Mouse (Mus musculus): ENCODE results near the gene Slc4a1.

Gene Slc4a1

DNA sequence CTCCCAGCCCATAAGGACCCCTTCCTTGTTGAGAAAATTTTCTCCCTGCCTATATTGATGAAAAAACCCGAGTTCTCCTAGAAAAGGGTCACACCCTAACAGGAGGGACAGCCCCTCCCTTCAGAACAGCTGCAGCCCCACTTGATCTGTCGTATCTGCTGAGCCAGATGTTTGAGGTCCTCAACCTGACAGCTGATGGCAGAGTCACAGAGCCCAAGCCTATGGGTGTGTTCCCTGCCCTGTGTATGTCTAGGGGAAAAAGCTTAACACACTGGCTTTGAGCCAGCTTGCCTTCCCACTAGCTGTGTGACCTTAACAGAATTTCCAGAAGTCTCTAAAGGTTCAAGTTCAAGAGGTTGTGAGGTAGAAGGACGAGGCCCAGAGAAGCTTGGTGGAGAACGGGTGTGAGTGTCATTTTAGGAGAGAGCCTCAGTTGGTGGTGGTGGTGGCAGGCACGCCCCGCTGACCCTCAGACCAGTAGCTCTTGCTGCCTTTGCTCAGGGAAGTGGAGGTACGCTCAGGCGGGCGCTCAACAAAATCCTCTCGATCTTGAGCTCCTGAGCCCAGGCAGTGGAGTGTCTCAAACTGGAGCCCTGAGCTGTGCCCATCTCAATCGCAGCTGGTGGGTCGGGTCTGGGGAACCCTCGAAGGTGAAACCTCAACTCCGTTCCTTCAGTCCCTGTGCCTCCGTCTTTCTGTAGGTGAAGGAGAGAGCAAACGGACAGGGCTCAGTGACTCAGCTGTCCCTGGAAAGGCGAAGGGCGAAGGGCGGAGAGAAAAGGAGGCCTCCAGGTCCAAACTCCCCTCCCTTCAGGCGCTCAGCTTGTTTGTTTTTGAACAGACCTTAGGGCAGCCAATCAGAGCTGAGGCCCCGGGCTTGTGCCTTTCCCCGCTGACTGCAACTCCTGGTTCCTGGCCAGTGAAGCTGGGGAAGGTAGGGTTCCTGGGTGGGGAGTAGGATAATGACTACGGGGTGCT lies 9.5 kb upstream of the Slc4a1 start:
- peak; percentile 40 for DNase-seq (ENCODE audit: low spot score)

DNA sequence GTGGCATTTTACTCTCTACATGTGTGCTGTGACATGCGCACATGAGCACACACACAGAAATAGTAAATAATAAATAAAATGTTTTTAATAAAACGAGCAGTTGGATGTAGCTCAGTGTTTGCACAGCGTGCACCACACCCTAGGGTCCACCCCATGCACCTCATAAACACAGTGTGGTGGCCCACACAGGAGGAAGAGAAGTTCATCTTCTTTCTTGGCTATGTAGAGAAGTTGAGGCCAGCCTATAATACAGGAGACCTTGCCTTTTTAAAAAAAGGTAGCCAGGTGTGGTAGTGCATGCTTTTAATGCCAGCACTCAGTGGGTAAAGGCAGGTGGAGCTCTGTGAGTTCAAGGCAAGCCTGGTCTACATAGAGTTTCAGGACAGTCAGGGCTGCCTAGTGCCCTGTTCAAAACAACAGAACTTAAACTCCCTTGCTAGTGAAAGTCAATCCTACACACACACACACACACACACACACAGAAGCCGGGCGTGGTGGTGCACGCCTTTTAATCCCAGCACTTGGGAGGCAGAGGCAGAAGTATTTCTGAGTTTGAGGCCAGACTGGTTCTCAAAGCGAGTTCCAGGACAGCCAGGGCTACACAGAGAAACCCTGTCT lies 8.2 kb upstream of the Slc4a1 start:
- DNase-seq (ENCODE audit: low spot score) = no peak

DNA sequence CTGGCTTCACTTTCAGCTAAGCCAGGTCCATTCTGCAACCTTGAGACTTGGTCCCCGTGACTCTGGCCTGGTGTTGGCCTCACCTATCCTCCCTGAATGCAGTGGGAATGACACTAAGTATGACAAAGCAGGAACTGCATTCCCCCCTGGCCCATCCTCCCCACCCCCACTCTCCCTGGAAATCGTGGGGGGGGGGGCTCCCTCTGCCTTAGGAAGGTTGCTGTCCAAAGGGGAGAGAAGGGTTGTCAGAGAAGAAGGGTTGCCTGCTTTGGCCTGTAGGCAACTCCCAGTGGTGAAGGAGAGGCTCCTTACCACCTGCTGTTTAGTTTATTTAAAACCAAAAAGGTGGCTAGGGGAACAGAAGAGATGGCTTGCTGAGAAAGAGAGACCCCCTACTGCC lies 7.6 kb upstream of the Slc4a1 start:
- no peak for DNase-seq (ENCODE audit: low spot score)

DNA sequence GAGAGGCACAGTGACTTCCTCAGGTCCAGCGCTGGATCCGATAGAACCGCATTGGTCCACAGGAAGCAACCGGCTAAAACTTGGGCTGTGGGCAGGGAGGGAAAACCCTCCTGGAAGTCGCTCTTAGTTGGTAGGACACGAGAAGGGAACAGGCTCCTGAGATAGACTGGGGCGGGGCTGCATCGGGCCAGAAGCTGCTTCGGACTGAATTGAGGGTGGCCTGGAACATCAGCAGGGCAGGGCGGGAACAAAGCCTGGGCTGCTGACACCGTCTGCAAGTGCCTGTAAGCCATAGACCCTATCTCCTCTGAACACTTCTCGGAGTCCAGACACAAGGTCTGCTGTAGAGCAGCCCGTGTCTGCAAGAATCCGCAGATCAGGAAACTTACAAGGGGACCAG lies 6.9 kb upstream of the Slc4a1 start:
- no peak for DNase-seq (ENCODE audit: low spot score)

DNA sequence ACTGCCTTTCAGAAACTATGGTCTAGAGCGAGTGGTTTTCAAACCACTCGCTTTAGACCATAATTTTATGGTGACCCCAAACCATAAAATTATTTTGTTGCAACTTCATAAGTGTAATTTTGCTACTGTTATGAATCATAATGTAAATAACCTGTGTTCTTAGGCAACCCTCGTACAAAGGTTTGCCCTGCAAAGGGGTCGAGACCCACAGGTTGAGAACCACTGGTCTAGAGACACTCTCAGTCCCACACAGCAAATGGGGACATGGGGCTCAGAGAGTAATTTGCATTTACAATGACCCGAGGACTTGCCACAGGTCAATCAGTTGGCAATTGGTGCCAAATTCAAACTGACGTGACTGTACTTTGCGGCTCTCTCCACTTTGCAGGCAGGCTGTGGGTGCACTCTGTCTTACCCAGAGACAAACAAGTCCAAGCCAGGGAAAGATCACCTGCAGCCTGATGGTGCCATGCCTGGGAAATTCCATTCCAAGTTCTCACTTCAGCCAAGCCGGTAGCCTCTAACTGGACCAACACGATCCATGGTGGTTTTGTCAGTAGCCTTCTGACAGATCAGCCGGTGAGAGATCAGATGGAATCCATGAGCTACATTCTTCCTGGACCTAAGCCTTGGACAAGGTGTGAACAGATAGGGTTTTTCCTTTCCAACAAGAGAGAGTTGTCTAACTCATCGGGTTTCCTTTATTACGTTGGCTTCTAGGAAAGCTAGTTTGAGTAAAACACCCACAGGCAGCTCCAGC lies 6.1 kb upstream of the Slc4a1 start:
- no peak for DNase-seq (ENCODE audit: low spot score)

DNA sequence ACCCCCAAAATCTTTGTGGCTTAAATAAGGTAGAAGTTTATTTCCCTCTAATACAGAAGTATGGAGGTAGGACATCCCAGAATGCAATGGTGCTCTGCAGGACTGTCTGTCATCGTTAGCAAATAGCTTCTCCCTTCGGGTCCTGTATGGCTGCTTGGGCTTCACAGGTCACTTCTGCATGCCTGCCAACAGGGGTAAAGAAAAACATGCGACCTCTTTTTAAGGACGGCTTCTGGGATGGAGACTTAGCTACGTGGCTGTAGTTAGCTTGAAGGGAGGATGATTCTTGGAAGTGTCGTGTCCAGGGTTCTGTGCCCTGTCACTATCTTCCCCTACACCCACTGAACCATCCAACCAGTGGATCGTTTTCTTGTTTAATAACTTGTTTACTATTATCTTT lies 4.3 kb upstream of the Slc4a1 start:
- no peak for DNase-seq (ENCODE audit: low spot score)

DNA sequence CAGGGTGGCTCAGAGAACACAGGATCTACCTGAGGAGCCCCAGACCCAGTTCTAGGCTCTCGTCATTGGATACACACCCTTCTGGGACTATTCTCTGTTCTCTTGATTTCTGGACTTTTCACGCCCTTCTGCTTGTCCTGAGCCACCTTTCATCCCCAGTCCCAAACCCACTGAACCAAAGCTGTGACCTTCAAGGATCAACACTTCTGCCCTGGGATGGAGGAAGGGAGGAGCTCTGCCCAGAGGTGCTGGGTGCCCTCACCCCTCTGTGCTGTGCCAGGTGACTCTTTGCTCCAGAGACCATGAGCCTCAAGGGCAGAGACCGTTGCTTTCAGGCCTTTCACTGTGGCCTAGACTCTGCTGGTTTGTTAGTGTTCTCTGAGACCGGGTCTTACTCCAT lies 3.3 kb upstream of the Slc4a1 start:
- no peak for DNase-seq (ENCODE audit: low spot score)

DNA sequence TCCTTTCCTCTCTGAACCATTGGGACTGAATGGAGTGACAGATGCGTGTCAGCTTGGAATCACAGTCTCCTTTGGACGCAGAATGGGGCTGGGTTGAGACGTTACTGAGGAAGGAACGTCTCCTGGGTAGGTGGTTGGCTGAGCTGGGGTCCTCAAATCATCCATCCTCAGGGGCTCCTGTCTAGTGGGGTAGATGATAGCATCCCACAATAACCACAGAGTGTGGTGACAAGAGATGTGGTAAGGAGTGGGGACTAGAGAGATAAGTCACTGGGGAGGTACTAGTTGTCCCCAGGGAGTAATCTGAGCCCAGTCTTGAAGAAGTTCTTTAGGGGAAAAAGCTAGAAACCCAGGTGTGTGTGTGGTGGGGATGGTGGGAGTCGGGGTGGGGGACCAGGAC lies 2.3 kb upstream of the Slc4a1 start:
- no peak for DNase-seq (ENCODE audit: low spot score)

DNA sequence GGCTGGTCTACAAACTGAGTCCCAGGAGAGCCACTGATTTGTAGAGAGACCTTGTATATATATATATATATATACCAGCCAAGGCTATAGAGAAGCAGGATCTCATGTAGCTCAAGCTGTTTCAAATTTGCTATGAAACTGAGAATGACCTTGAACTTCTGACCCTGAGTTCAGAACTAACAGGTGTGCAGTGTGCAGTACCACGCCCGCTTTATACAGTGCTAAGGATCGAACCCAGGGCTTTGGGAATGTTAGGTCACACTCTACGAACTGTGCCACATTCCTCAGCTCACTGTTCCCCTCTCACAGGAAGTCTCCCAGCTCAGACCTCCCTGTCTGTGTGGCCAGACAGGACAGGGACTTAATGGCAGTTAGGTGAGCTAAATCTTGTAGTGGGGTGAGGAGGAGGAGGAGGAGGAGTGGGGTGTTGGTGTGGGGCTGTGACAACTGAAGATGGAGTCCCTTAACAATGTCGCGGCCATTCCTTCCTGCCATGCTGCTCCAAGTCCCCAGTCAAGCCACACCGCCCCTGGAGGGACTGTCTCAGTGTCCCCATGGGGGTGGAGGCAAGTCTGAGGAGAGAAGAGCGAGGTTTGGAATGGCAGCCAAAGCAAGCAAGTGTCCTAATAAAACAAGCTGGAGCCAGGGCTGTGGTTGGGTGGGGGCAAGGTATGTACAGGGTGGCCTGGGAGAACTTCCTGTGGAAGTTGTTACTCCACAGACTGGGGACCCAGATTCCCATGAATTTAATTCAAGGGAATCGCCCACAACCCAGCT lies 1.7 kb upstream of the Slc4a1 start:
- no peak for DNase-seq (ENCODE audit: low spot score)

DNA sequence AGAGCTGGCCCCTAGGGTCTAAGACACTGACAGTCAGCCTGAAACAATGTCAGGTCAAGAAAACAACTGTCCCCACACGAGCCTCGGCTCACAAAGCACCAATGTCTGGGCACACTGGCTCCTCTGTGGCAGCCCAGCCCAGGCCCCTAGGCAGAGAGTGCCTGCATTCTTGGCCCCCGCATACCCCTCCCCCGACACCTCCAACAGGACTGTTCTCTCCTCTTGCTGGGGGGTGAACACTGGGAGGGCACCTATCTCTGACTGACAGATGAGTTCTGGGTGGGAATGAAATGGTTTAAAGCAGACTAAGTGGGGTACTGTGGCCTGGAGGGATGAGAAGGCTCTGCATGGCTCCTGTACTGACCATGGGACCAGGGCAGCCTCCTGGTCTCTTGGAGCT lies 304 bp downstream of the Slc4a1 start:
- no peak for DNase-seq (ENCODE audit: low spot score)

DNA sequence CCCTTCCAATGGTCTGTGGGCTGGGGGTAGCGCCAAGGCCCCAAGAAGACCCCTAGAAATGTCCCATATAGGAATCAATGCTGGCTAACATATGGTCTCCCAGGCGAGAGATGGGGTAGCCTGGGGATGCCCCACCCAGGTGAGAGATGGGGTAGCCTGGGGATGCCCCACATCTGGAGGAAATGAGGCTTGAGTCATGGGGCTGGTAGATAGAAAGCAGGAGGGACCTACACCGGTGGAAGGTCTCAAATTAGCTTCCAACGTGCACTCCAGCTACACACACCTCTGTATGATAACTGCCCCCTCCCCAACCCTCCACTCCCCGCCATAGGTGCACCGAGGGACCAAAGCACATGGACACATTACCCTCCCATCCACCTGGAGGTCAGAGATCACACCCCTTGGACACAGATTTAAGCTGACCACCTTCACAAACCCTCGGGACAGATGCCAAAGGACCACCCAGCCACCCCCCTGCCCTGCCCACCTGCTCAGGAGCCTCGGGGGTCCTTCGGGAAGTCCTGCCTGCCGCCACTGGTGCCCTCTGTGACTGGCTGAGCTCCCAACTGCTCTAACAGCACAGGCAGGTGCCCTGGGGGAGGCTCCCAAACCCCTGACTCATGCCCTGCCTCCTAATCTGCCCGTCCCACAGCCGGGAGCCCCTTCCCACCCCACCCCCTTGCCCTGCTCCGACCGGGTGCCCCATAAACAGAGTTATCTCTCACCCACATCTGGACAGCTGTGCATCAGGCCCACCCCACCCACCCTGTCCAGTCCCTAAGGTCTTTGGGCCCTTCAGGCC lies 1.2 kb downstream of the Slc4a1 start:
- no peak for DNase-seq (ENCODE audit: low spot score)

DNA sequence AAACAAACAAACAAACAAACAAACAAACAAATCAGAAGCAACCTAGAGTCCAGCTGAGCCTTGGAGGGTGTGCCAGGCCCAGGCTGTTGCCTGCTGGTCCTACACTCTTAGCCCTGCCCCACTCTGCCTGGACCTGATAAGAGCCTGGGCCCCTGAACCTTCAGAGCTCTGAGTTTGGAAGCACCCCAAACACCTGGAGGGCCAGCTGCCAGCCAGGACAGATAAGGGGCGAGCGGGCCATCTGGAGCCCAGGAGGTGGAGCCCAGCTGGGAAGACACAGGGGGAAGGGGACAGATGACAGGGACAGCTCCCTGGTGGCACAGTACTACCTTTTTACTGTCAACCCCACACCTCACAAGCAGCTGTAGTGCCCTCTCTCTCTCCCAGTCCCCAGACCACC lies 2.4 kb downstream of the Slc4a1 start:
- DNase-seq (ENCODE audit: low spot score) = no peak

DNA sequence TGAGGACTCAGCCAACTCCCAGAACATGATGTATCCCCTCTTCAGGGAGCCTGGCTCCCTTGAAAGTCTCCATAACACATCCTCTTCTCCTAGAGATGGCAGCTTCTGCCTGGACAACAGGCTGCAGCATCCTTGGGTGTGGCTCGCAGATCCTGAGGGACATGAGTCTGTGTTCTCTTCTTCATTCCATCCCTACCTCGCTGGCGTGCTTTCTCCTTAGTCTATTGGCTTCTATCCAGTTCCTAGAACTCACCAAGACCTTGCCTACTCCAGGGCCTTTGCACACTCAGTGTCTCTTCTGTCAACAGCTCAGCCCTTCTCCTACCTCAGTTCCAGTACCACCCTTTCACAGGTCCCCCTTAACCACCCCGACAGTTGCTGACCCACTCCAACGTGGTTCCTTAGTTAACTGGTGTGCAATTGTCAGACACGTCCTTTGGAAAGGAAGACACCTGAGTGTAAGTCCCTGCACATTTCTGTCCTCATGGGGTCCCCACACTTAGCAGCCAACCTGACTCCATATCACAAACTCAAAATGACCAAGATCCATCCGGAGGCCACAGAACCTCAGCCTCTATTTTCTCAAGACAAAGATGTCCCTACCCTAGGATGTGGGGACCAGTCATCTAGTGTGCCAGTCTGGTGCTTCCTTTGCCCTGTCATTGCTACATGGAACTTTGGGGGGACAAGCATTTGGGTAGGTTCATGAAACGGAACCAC lies 4.1 kb downstream of the Slc4a1 start:
- no peak for DNase-seq (ENCODE audit: low spot score)

DNA sequence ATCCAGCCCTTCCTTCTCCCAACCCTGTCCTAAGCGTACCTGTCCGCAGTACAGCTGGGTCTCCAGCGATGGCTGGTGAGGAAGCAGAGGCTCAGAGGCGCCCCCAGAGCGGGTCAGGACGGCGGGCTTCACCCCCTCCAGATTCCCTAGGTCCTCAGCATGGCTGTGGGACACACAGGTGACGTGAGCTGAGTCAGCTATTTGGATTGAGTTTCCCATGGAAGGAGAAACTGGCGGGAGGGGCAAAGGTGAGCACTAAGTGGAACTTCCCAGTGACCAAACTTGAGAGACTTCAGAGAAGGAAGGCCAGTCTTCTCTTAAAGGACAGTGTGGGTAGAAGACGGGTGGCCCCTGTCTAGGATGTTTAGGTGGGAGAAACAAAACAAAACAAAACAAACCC lies 7.6 kb downstream of the Slc4a1 start:
- DNase-seq (ENCODE audit: low spot score) = no peak

DNA sequence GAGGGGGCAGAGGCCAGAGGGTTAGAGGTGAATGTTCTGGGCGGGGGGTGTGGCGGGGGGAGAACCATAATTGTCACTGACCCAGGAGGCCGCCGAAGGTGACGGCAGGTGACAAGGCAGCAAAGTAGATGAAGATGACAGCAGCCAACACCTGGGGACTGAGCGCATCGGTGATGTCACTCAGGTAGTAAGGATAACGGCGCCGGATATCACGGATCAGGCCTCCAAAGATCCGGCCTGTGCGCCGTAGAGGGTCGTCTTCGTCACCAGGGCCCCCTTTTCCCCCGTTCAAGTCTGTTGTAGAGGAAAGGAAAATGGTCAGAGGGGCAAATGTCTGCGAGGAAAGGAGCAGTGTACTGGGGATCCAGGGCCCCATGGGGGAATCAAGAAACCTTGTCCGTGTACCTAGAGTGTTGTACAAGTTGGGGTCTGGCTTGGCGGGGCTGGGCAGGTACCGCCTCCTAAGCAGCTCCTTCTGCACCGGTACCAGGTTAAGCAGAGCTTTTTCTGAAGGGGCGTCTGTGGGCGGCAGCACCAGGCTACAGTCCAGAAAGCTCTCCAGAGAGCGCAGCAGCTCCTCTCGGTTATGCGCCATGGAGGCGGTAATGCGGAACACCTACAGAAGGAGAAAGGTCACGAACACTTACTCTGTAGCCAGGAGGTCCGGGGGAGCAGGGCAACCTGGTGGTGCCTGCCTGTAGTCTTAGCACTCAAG lies 9.2 kb downstream of the Slc4a1 start:
- no peak for DNase-seq (ENCODE audit: low spot score)

DNA sequence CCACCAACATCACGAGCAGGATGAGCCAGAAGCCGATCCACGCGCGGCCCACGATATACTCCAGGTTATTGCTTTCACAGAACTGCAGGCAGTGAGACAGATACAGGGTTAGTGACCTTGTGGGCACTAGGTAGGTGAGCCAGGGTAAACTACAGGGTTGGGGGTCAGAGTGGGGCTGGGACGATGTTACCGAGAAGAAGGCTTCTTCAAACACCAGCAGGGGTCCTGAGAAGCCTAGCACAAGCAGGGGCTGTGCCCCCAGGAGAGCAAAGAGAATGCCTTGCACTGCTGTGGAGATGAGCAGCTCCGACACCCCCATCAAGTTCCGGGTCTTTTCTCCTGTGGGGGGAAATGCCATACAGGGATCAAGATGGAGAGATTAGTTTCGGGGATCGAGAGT lies 9.8 kb downstream of the Slc4a1 start:
- no peak for DNase-seq (ENCODE audit: low spot score)

DNA sequence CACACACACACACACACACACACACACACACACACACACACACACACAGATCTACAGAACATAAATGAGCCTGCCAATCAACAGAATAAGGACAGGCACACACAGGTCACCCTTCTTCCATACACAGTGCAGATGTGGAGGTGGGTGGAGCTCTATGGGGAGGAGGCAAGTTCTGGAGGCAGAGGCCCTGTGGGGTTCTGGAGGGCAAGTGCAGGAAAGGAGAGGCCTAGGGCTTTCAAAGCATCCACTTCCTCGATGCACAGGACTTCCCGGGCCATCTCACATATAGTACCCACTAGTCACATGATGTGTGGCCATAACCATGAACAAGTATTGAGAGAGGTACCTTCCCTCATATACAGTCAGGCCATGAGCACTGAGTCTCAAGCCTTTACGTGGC lies 10.5 kb downstream of the Slc4a1 start:
- no peak for DNase-seq (ENCODE audit: low spot score)

DNA sequence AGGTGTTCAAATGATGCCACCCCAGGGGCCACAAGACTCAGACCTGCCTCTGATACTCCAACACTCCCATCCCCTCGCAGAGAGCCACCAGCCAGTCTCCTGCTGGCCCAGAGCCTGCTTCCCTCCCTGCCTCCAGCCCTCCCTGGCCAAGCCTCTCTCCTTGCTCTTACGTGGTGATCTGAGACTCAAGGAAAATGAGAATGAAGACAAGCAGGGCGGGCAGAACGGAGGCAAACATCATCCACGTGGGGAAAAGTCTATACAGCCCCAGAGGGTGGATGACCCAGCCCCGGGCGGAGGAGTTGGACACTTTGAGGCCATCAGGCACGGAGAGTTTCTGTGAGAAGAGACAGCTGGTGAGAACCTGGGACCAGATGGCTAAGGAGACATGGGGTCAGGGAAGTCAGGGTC lies 13.0 kb downstream of the Slc4a1 start:
- DNase-seq (ENCODE audit: low spot score) = no peak

DNA sequence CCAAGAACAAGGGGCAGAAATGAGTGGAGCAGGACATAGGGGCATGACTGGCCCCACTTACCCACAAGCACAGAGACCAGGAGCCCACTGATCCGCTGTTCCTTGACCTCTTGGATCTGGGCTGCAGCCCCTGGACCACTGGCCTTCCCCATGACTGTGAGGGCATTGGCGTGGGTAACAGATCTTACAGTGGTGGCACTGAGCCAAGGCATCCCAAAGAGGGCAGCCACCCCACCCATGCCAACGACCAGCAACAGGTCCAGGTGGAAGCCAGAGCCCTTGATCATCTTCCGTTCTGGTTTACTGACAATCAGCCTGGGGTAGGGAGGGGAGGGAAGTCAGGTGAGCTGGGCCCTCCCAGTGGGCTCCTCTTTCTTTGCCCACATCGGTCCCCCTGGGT lies 13.6 kb downstream of the Slc4a1 start:
- DNase-seq (ENCODE audit: low spot score) = no peak

DNA sequence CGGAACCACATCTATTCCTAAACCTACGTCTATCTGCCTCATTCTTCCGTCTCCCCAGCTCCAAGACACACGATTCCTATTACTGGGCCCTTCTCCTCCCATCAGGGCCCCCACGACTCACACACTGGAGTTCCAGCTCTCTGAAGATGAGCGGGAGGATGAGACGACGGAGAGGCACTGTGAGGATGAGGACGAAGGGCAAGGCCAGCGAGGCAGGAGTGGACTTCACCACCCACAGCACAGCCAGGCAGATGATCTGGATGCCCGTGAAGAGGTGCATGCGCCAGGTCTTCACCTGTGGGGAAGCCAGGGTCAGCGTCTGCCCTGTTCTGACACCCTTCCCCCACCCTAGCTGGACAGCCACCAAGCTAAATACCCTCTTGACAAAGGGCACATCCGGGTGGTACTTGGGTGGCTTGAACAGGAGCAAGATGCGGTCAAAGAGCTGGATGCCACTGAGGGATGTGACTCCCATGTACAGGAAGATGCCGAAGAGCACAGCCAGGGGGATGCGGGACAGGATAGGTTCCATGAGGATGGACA lies 15.0 kb downstream of the Slc4a1 start:
- DNase-seq (ENCODE audit: low spot score) = no peak

All from lung, postnatal 25 days (tissue).